Mouse (Mus musculus) CH12.LX (cell line): ENCODE measurements around the gene Wdr63. TPM values are rescaled to one million over a fixed set of nuclear protein-coding genes. Genes with fewer than 3 reads are reported as not detected.

Source experiments
- DNase-seq: peaks from one replicate; pipeline ENCODE4 v3.0.0-alpha.2; 2013; ENCODE audit errors: extremely low read depth
- H3K27ac ChIP-seq: 2 replicates; pipeline ENCODE4 v1.5.1; 2012; ENCODE audit warnings: low read depth, mild to moderate bottlenecking, control low read depth, moderate library complexity; ENCODE audit not compliant: insufficient read depth
- H3K27me3 ChIP-seq: replicated peaks from 2 replicates; pipeline ENCODE3; 2012; ENCODE audit warnings: inconsistent platforms
- H3K36me3 ChIP-seq, 2 experiments: replicated peaks in 1 of 2; 2 replicates each; pipeline versions ENCODE3 to v1.6.1; 2012; ENCODE audit warnings: inconsistent platforms in 1 of 2, low read length in 1 of 2, mild to moderate bottlenecking in 1 of 2, mixed read lengths in 1 of 2, moderate library complexity in 1 of 2; ENCODE audit not compliant: control insufficient read depth in 1 of 2, insufficient read depth in 1 of 2
- H3K4me1 ChIP-seq, 2 experiments: 2 replicates each; pipeline ENCODE4 v1.6.1; 2012; ENCODE audit warnings: inconsistent platforms in 1 of 2, moderate library complexity in 1 of 2; ENCODE audit not compliant: insufficient read depth in 2 of 2, control insufficient read depth in 1 of 2
- H3K4me2 ChIP-seq: 2 replicates; pipeline ENCODE4 v1.6.1; 2012; ENCODE audit warnings: low read depth, mild to moderate bottlenecking, control low read depth; ENCODE audit not compliant: poor library complexity, insufficient read depth, severe bottlenecking
- H3K4me3 ChIP-seq, 3 experiments: fragments of 150-350 bp in 1 of 3; sonication (generic) in 1 of 3; replicated peaks in 1 of 3; 2 replicates each; pipeline versions ENCODE3 to v1.5.1; 2011 to 2012; ENCODE audit warnings: low read depth in 2 of 3, low read length in 2 of 3, mild to moderate bottlenecking in 2 of 3, moderate library complexity in 2 of 3, control low read depth in 1 of 3, improper control_type of control experiment in 1 of 3, inconsistent platforms in 1 of 3, mixed read lengths in 1 of 3; ENCODE audit not compliant: poor library complexity in 1 of 3
- H3K79me2 ChIP-seq: replicated peaks from 2 replicates; pipeline ENCODE4 v1.6.1; 2012; ENCODE audit warnings: mild to moderate bottlenecking, moderate library complexity; ENCODE audit not compliant: control insufficient read depth, poor library complexity, insufficient read depth, severe bottlenecking; ENCODE audit errors: extremely low read depth
- H3K9ac ChIP-seq: 2 replicates; pipeline ENCODE4 v1.6.1; 2012; ENCODE audit warnings: low read depth, mild to moderate bottlenecking, control low read depth, moderate library complexity; ENCODE audit not compliant: insufficient read depth
- H3K9me3 ChIP-seq: replicated peaks from 2 replicates; pipeline ENCODE3; 2012; ENCODE audit warnings: low read length, inconsistent platforms, mixed read lengths
- BHLHE40 ChIP-seq: IDR thresholded peaks from 2 replicates; pipeline ENCODE4 v1.6.1; 2011; ENCODE audit warnings: mild to moderate bottlenecking, low read depth, low read length, improper control_type of control experiment
- CHD1 ChIP-seq: IDR thresholded peaks from 2 replicates; pipeline ENCODE4 v1.6.1; 2012; ENCODE audit warnings: low read depth, low read length, improper control_type of control experiment, inconsistent platforms
- CHD2 ChIP-seq: IDR thresholded peaks from 2 replicates; pipeline ENCODE4 v1.6.1; 2011; ENCODE audit warnings: low read length, improper control_type of control experiment
- CTCF ChIP-seq, 2 experiments: IDR thresholded peaks in 1 of 2; conservative IDR thresholded peaks in 1 of 2; 2 replicates each; pipeline ENCODE4 v1.5.1; 2011 to 2012; ENCODE audit warnings: low read depth in 2 of 2, low read length in 2 of 2, improper control_type of control experiment in 1 of 2, inconsistent platforms in 1 of 2, mild to moderate bottlenecking in 1 of 2, moderate library complexity in 1 of 2
- E2F4 ChIP-seq: IDR thresholded peaks from 2 replicates; pipeline ENCODE4 v1.6.1; 2011; ENCODE audit warnings: low read depth, low read length, improper control_type of control experiment; ENCODE audit not compliant: insufficient replicate concordance
- ELF1 ChIP-seq: IDR thresholded peaks from 2 replicates; pipeline ENCODE4 v1.6.1; 2014; ENCODE audit warnings: low read depth, mild to moderate bottlenecking, inconsistent platforms, low read length, improper control_type of control experiment
- EP300 ChIP-seq: IDR thresholded peaks from 2 replicates; pipeline ENCODE4 v1.6.1; 2011; ENCODE audit warnings: low read length, improper control_type of control experiment
- ETS1 ChIP-seq: conservative IDR thresholded peaks from 2 replicates; pipeline ENCODE4 v1.6.1; 2012; ENCODE audit warnings: low read depth, mild to moderate bottlenecking, inconsistent platforms, low read length, improper control_type of control experiment, moderate library complexity
- GABPA ChIP-seq: IDR thresholded peaks from 2 replicates; pipeline ENCODE4 v1.6.1; 2012; ENCODE audit warnings: low read depth, low read length, improper control_type of control experiment, inconsistent platforms; ENCODE audit not compliant: insufficient replicate concordance
- HCFC1 ChIP-seq: IDR thresholded peaks from 2 replicates; pipeline ENCODE4 v1.6.1; 2012; ENCODE audit warnings: low read depth, mild to moderate bottlenecking, inconsistent platforms, low read length, improper control_type of control experiment
- IRF4 ChIP-seq: IDR thresholded peaks from 2 replicates; pipeline ENCODE4 v1.6.1; 2014; ENCODE audit warnings: low read depth, mild to moderate bottlenecking, inconsistent platforms, low read length, improper control_type of control experiment
- JUN ChIP-seq: IDR thresholded peaks from 2 replicates; pipeline ENCODE4 v1.6.1; 2011; ENCODE audit warnings: low read depth, mild to moderate bottlenecking, low read length, improper control_type of control experiment, moderate library complexity; ENCODE audit not compliant: insufficient read depth
- JUND ChIP-seq: conservative IDR thresholded peaks from 2 replicates; pipeline ENCODE4 v1.6.1; 2011; ENCODE audit warnings: low read depth, low read length, improper control_type of control experiment
- KAT2A ChIP-seq: IDR thresholded peaks from 2 replicates; pipeline ENCODE4 v1.6.1; 2012; ENCODE audit warnings: low read length, improper control_type of control experiment, inconsistent platforms; ENCODE audit not compliant: insufficient replicate concordance
- MAFK ChIP-seq: IDR thresholded peaks from 2 replicates; pipeline ENCODE4 v1.6.1; 2011; ENCODE audit warnings: low read length, improper control_type of control experiment; ENCODE audit not compliant: insufficient replicate concordance
- MAX ChIP-seq: IDR thresholded peaks from 2 replicates; pipeline ENCODE4 v1.6.1; 2011; ENCODE audit warnings: low read length, improper control_type of control experiment
- MAZ ChIP-seq: IDR thresholded peaks from 2 replicates; pipeline ENCODE4 v1.6.1; 2012; ENCODE audit warnings: low read depth, mild to moderate bottlenecking, inconsistent platforms, low read length, improper control_type of control experiment, moderate library complexity
- MEF2A ChIP-seq: IDR thresholded peaks from 2 replicates; pipeline ENCODE4 v1.6.1; 2014; ENCODE audit warnings: low read depth, mild to moderate bottlenecking, inconsistent platforms, low read length, improper control_type of control experiment, borderline replicate concordance
- MXI1 ChIP-seq: IDR thresholded peaks from 2 replicates; pipeline ENCODE4 v1.6.1; 2011; ENCODE audit warnings: mild to moderate bottlenecking, low read depth, low read length, improper control_type of control experiment
- MYC ChIP-seq: IDR thresholded peaks from 2 replicates; pipeline ENCODE4 v1.6.1; 2011; ENCODE audit warnings: low read depth, mild to moderate bottlenecking, improper control_type of control experiment, low read length
- NELFE ChIP-seq: IDR thresholded peaks from 2 replicates; pipeline ENCODE4 v1.6.1; 2011; ENCODE audit warnings: low read depth, low read length, improper control_type of control experiment
- NRF1 ChIP-seq: IDR thresholded peaks from 2 replicates; pipeline ENCODE4 v1.6.1; 2014; ENCODE audit warnings: low read depth, mild to moderate bottlenecking, inconsistent platforms, low read length, improper control_type of control experiment, moderate library complexity
- PAX5 ChIP-seq: IDR thresholded peaks from 2 replicates; pipeline ENCODE4 v1.6.1; 2012; ENCODE audit warnings: low read length, inconsistent platforms, mixed read lengths
- POLR2A ChIP-seq: IDR thresholded peaks from 2 replicates; pipeline ENCODE4 v1.6.1; 2011; ENCODE audit warnings: low read depth, mild to moderate bottlenecking, improper control_type of control experiment, low read length
- POLR2AphosphoS2 ChIP-seq: IDR thresholded peaks from 2 replicates; pipeline ENCODE4 v1.6.1; 2011; ENCODE audit warnings: low read depth, low read length, improper control_type of control experiment
- RAD21 ChIP-seq: IDR thresholded peaks from 2 replicates; pipeline ENCODE4 v1.6.1; 2011; ENCODE audit warnings: low read depth, mild to moderate bottlenecking, low read length, improper control_type of control experiment, moderate library complexity
- RCOR1 ChIP-seq: conservative IDR thresholded peaks from 2 replicates; pipeline ENCODE4 v1.6.1; 2012; ENCODE audit warnings: low read depth, mild to moderate bottlenecking, inconsistent platforms, low read length, improper control_type of control experiment
- SIN3A ChIP-seq: IDR thresholded peaks from 2 replicates; pipeline ENCODE4 v1.6.1; 2012; ENCODE audit warnings: low read length, improper control_type of control experiment, inconsistent platforms
- SMC3 ChIP-seq: IDR thresholded peaks from 2 replicates; pipeline ENCODE4 v1.6.1; 2011; ENCODE audit warnings: low read depth, low read length, improper control_type of control experiment
- TBP ChIP-seq: conservative IDR thresholded peaks from 2 replicates; pipeline ENCODE4 v1.6.1; 2011; ENCODE audit warnings: low read depth, low read length, improper control_type of control experiment
- TCF12 ChIP-seq: IDR thresholded peaks from 2 replicates; pipeline ENCODE4 v1.6.1; 2014; ENCODE audit warnings: low read depth, mild to moderate bottlenecking, inconsistent platforms, low read length, improper control_type of control experiment
- UBTF ChIP-seq: IDR thresholded peaks from 2 replicates; pipeline ENCODE4 v1.6.1; 2012; ENCODE audit warnings: low read depth, mild to moderate bottlenecking, inconsistent platforms, low read length, improper control_type of control experiment, moderate library complexity
- USF1 ChIP-seq: IDR thresholded peaks from 2 replicates; pipeline ENCODE4 v1.6.1; 2014; ENCODE audit warnings: low read depth, mild to moderate bottlenecking, inconsistent platforms, low read length, improper control_type of control experiment
- USF2 ChIP-seq: conservative IDR thresholded peaks from 2 replicates; pipeline ENCODE4 v1.6.1; 2011; ENCODE audit warnings: low read depth, low read length, improper control_type of control experiment
- ZC3H11A ChIP-seq: IDR thresholded peaks from 2 replicates; pipeline ENCODE4 v1.6.1; 2012; ENCODE audit warnings: low read depth, mild to moderate bottlenecking, inconsistent platforms, low read length, improper control_type of control experiment
- ZKSCAN1 ChIP-seq: IDR thresholded peaks from 2 replicates; pipeline ENCODE4 v1.6.1; 2012; ENCODE audit warnings: low read depth, inconsistent platforms, low read length, improper control_type of control experiment, borderline replicate concordance
- ZMIZ1 ChIP-seq: IDR thresholded peaks from 2 replicates; pipeline ENCODE4 v1.6.1; 2012; ENCODE audit warnings: low read depth, mild to moderate bottlenecking, inconsistent platforms, low read length, improper control_type of control experiment
- ZNF384 ChIP-seq: IDR thresholded peaks from 2 replicates; pipeline ENCODE4 v1.6.1; 2012; ENCODE audit warnings: low read depth, low read length, improper control_type of control experiment, inconsistent platforms
- dilution Hi-C: fragments of 300-500 bp; cut with MboI; formaldehyde crosslinking; loops from 2 replicates; pipeline ENCODE4 v1.14.3; 2020; ENCODE audit warnings: low sequenced_read_pairs; ENCODE audit not compliant: extremely low pct_unique_long_range_greater_than_20kb, extremely low pct_ligation_motif_present
- in situ Hi-C: fragments of 300-500 bp; cut with MboI; formaldehyde crosslinking; loops from 3 replicates; pipeline ENCODE4 v1.14.3; 2019; ENCODE audit warnings: low sequenced_read_pairs, low pct_ligation_motif_present, low pct_unique_long_range_greater_than_20kb, mixed read lengths
- polyA plus RNA-seq: library from polyadenylated mRNA; unstranded; fragments of >175 nt; gene quantifications from 2 replicates; pipeline ENCODE4 v1.2.1, GENCODE M21; 2012; ENCODE audit warnings: low read depth; ENCODE audit not compliant: insufficient read length
- total RNA-seq, 2 experiments: library from RNA; depleted of rRNA; stranded (reverse); fragments of 300-350 nt in 1 of 2; fragments of >200 nt in 1 of 2; gene quantifications; 2 replicates each; pipeline ENCODE4 v1.2.3; 2012 to 2014

Wdr63 gene
- total and polyA plus RNA-seq, 3 experiments = not detected

- no peak overlapping the region for H3K27ac ChIP-seq
- dilution Hi-C loops = no loop called here
- in situ Hi-C loops = loop anchor here (5.0 to 10.0 kb wide), 3 partner anchors 121 to 227 kb away; partner anchors contain the start of gene 2410004B18Rik
- H3K9ac ChIP-seq = no peak overlapping the region
- DNase-seq = peak; percentile 82
- H3K4me2 ChIP-seq = 0 out of 2 replicates have a peak overlapping the region, but pooled peaks have one; percentile 17
- no peak overlapping the region for H3K4me3 ChIP-seq
- no peaks in the 10 kb centered on the region for H3K79me2 ChIP-seq
- H3K36me3 ChIP-seq = no peaks in the 10 kb centered on the region
- H3K9me3 ChIP-seq = no peaks in the 10 kb centered on the region
- no peaks in the 10 kb centered on the region for H3K27me3 ChIP-seq
- peaks cover 9 to 35% of the 10 kb centered on the region in 2 experiments for H3K4me1 ChIP-seq
- TF ChIP-seq CHD2 = peak; percentile 70
- 0 out of 2 replicates have a peak, but pooled peaks have one; percentile 76 for TF ChIP-seq CHD1
- no peak for TF ChIP-seq JUN
- TF ChIP-seq BHLHE40 = peak; percentile 55; the same call in 1 of the 2 replicates
- no peak for TF ChIP-seq TBP
- 0 out of 2 replicates have a peak, but pooled peaks have one; percentile 19 for TF ChIP-seq ETS1
- TF ChIP-seq MAZ = peak; percentile 94
- peak; percentile 79; the same call in 1 of the 2 replicates for TF ChIP-seq MXI1
- TF ChIP-seq GABPA = no peak
- TF ChIP-seq POLR2A = no peak
- peak; percentile 75; the same call in 1 of the 2 replicates for TF ChIP-seq RCOR1
- peak; percentile 50 for TF ChIP-seq MEF2A
- peak; percentile 72; the same call in 1 of the 2 replicates for TF ChIP-seq MYC
- TF ChIP-seq EP300 = no peak
- no peak for TF ChIP-seq PAX5
- TF ChIP-seq HCFC1 = peak; percentile 37; the same call in 1 of the 2 replicates
- peak; percentile 100 for TF ChIP-seq RAD21
- TF ChIP-seq MAFK = no peak
- TF ChIP-seq NRF1 = no peak
- TF ChIP-seq JUND = peak; percentile 50; the same call in 1 of the 2 replicates
- peak; percentile 62; the same call in 1 of the 2 replicates for TF ChIP-seq NELFE
- no peak; the same call in 1 of the 2 replicates for TF ChIP-seq ZNF384
- no peak for TF ChIP-seq E2F4
- peak; percentile 97 for TF ChIP-seq ZC3H11A
- TF ChIP-seq IRF4 = peak; percentile 65
- TF ChIP-seq UBTF = 0 out of 2 replicates have a peak, but pooled peaks have one; percentile 25
- no peak for TF ChIP-seq KAT2A
- peak; percentile 43; the same call in 1 of the 2 replicates for TF ChIP-seq ELF1
- TF ChIP-seq POLR2AphosphoS2 = no peak
- peak; percentile 68 for TF ChIP-seq MAX
- peak; percentile 99 for TF ChIP-seq SMC3
- peak; percentile 42; the same call in 1 of the 2 replicates for TF ChIP-seq TCF12
- TF ChIP-seq ZMIZ1 = no peak
- TF ChIP-seq SIN3A = peak; percentile 75; the same call in 1 of the 2 replicates
- no peak for TF ChIP-seq ZKSCAN1
- no peak for TF ChIP-seq USF2
- peak; percentile 73 to 99 for TF ChIP-seq CTCF (conservative IDR thresholded peaks at IDR 0.05 in 1 of 2, IDR thresholded peaks at IDR 0.05 in 1 of 2; ENCODE audit: low read depth in 2 of 2, low read length in 2 of 2)
- no peak for TF ChIP-seq USF1
Measured at GRCm38 (mm10) chr3:146058263-146058662, 49.7 kb downstream of the Wdr63 start.
